Mouse (Mus musculus) CH12F3 (cell line): ENCODE measurements around the gene Steap1.

Experiments used
- in situ Hi-C: fragments of 300-500 bp; cut with MboI; formaldehyde crosslinking; loops from 2 replicates; pipeline ENCODE4 v1.14.3; 2020; ENCODE audit warnings: low sequenced_read_pairs

Gene Steap1

GRCm38 (mm10) chr5:5748866-5749682, at the start of gene Steap1:
Gene Steap1 (minus strand): TSS chr5:5749326.
- in situ Hi-C loops = no loop called here

- in situ Hi-C loops = no loop called here
Measured at GRCm38 (mm10) chr5:5787106-5787505, 38.0 kb upstream of the Steap1 start.

GRCm38 (mm10) chr5:5756392-5757019, 7.4 kb upstream of the Steap1 start:
- in situ Hi-C loops = loop anchor here (10.0 kb wide), 1 partner anchor 252 kb away; no protein-coding TSS in a partner anchor

- in situ Hi-C loops = loop anchor here (10.0 kb wide), 1 partner anchor 250 kb away; no protein-coding TSS in a partner anchor
Measured at GRCm38 (mm10) chr5:5755039-5755438, 5.9 kb upstream of the Steap1 start.

GRCm38 (mm10) chr5:5749772-5750222, 671 bp upstream of the Steap1 start:
- in situ Hi-C loops = loop anchor here (10.0 kb wide), 1 partner anchor 245 kb away; no protein-coding TSS in a partner anchor

GRCm38 (mm10) chr5:5734445-5734844, 14.7 kb downstream of the Steap1 start:
- in situ Hi-C loops = no loop called here

GRCm38 (mm10) chr5:5732858-5733257, 16.3 kb downstream of the Steap1 start:
- in situ Hi-C loops = no loop called here

GRCm38 (mm10) chr5:5732208-5732607, 16.9 kb downstream of the Steap1 start:
- in situ Hi-C loops = no loop called here

- in situ Hi-C loops = no loop called here
Measured at GRCm38 (mm10) chr5:5729904-5730303, 19.2 kb downstream of the Steap1 start.

- in situ Hi-C loops = no loop called here
Measured at GRCm38 (mm10) chr5:5722217-5722616, 26.9 kb downstream of the Steap1 start.

- in situ Hi-C loops = no loop called here
Measured at GRCm38 (mm10) chr5:5711032-5711431, 38.1 kb downstream of the Steap1 start.

- in situ Hi-C loops = no loop called here
Measured at GRCm38 (mm10) chr5:5707341-5708278, 41.5 kb downstream of the Steap1 start.

GRCm38 (mm10) chr5:5705019-5705418, 44.1 kb downstream of the Steap1 start:
- in situ Hi-C loops = no loop called here

GRCm38 (mm10) chr5:5700386-5700785, 48.7 kb downstream of the Steap1 start:
- in situ Hi-C loops = no loop called here

- in situ Hi-C loops = no loop called here
Measured at GRCm38 (mm10) chr5:5698830-5699229, 50.3 kb downstream of the Steap1 start.

GRCm38 (mm10) chr5:5695401-5695942, 53.7 kb downstream of the Steap1 start:
- in situ Hi-C loops = no loop called here

- in situ Hi-C loops = no loop called here
Measured at GRCm38 (mm10) chr5:5693956-5694653, 55.0 kb downstream of the Steap1 start, which contains the start of gene Steap2. Gene Steap2 (minus strand): TSS chr5:5694578.

- in situ Hi-C loops = no loop called here
Measured at GRCm38 (mm10) chr5:5693541-5693955, 55.6 kb downstream of the Steap1 start.

GRCm38 (mm10) chr5:5692167-5692738, 56.9 kb downstream of the Steap1 start:
- in situ Hi-C loops = no loop called here
